Mouse (Mus musculus): ENCODE measurements around the gene Mbnl2.

Gene Mbnl2

DNA sequence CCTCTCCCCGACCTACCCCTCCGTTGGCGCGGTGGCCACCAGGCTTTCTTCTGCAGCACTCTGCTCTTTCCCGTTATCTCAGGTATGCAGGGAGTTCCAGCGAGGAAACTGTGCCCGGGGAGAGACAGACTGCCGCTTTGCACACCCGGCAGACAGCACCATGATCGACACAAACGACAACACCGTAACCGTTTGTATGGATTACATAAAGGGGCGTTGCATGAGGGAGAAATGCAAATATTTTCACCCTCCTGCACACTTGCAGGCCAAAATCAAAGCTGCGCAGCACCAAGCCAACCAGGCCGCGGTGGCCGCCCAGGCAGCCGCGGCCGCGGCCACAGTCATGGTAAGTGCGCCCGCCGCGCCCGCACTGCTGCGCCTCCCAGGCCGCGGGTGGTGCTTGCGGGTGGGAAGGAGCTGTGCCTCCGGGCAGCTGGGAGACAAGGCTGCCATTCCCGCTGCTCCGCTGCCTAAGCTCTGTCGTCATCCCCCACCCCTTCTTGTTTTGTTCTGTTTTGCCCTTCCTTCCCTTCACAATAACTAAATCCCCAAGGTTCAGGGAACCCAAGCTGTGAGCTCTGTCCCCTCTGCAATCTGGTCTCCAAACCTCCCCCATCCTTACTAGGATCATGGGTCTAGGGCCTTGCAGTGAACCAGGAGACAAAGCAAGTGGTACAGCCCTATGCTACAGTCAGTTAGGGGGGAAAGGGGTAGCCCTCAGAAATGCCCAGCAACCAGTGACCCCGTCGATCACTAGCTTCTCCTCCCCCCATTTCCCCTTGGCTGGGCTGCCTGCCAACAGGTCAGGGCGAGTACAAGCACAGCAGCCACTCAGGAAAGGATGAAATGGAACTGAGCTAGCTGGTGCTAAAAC lies 113.6 kb downstream of the Mbnl2 start:
- peak; percentile 54 for DNase-seq

DNA sequence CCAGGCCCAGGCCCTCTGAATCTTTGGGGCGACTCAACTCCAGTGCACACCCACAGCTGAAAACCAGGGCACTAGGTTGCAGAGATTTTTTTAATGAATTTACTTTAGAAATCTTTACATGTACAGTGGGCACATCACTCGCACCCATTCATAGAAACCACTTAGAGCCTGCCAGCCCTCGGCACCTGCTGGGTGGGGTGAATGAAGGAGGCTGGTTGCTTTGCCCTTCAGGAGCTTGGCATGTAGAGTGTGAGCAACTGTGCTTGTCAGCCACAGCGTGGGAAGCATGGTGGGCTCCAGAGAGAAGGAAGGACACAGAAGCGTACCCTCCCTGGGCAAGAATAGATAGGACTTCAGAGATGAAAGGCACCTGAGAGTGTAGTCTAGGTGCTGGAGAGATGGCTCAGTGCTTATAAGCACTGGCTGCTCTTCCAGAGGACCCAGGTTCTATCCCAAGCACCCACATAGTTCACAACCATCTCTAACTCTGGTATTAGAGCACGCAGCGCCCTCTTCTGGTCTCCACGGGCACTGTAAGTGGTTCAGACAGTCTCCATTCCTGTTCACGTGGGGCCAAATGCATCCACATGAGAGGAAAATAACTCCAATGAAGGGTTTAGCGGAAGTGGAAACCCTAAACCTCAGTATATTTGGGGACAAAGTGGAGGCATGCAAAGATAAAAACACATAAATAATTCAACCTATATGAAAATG lies 114.9 kb downstream of the Mbnl2 start:
- no peak for DNase-seq

DNA sequence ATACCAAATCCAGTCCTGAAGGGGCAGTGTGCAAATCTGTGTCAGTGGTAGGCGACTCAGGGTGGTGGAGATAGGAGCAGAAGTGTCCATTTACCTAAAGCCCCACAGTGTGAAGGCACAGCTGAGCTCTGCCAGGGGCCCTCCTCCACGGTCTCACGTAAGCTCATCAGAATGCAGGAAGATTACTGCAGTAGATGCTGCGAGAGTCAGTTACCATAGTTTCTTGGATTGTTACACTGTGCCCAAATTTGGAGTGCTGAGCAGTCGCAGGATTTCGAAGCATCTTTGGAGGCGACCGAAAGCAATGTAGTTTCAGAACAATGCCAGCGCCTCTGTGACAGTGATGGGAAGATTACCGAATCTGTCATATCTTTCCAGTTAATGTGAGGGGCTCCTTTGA lies 116.2 kb downstream of the Mbnl2 start:
- DNase-seq: no peak

DNA sequence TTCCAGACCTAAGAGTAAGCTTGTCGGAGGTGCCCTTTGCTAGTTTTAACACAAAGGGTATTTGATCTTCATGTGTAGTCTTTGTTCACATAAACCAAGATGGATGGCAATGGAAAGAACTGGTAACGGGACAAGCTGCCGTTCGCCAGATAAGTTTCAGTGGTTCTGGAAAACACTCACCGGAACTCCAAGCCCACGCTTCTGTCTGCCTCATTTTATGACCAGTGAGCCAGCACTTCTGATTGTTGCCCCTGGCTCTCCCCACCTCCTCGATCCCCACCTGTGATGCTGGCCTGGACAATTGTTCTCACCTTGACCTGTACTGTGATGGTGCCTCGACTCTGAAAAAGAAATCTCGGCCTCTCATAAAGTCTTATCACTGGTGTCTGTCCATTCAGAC lies 117.0 kb downstream of the Mbnl2 start:
- no peak for DNase-seq

GRCm38 (mm10) chr14:120393441-120393840 lies 118.0 kb downstream of the Mbnl2 start:
- no peak for DNase-seq

DNA sequence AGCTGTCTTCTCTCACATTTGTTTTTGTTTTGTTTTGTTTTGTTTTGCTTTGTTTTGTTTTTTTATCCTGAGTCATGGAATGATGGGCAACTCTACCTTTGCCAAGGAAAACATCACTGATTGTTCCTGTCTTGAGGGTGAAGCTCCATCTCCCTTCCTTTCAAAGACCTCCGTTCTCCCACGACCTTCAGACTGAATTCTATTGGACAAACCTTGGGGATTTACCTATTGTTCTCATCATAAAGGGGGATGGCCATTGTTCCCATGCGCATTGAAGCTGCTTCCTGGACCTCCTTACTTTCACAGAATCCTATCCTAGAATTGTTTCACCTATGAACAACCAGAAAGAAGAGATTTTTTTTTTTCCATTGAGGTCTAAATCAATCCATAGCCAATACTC lies 118.7 kb downstream of the Mbnl2 start:
- no peak for DNase-seq

DNA sequence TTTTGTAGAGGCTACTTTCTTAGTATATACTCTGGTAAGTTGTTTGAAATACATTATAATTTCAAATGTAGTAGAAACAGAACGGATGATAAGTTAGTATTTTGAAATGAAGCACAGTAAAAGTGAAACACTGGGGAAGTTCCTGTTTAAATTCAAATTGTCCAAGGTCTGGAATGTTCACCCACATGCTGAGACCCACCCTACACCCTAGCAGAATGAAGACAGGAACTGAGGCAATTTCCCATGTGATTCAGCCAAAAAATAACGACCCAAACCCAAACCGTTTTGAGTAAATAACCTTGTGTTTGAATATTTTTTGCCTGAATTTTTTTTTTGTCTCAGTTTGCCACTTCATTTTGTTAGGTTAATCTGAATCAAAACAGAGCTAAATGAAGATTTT lies 119.4 kb downstream of the Mbnl2 start:
- DNase-seq: no peak

DNA sequence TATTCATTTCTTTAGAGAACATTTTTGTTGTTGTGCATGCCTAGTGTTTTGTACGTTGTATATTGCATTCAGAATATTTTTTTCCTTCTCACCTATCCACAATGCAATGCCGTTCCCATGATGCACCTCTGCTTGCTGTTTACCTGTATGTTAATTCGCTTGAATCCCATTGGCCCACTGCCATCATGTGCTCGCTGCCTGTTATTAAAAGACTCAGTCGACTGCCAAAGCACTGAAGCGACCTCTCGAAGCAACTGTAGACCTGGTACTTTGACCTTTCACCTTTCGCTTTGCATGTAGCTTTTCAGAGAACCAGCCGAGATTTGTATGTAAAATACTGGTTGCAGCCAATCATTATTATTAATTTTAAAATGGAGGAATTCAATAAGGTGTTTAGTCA lies 120.0 kb downstream of the Mbnl2 start:
- DNase-seq: no peak

DNA sequence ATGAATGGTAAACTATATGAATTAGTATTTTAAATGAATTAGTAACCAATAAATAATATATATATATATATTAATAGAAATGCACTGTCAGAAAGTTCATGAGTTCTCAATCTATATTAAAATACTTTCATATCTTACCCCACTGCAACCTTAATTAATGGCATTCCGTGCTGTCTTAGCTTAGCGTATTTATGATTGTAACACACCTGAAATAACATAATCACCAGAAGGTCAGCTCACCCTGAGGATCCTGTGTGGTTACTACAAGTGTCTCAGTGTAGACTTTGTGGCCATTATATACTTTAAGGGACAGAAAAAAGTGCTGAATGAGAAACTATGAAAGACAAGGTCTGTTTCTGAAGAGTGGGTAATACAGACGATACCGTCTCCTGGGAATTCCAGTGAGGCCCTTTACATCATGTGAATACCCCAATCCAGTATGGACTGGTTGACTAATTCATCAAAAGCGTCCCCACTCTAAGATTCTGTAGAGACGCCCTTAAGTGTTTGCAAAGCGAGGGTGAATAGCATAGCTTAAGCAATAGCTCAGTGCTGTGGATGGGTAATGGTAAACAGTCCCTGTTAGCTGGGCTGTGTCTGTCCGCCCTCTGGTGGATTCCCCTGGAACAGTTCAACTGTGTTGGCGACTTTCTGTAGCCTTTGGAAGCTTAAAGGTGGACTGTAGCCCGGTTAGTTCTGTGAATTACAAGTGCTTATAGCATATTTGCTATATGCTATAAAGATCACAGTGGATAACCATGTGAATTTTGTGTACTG lies 122.6 kb downstream of the Mbnl2 start:
- peak; percentile 86 to 89 for DNase-seq

- no peak for DNase-seq
Measured at GRCm38 (mm10) chr14:120399614-120400013, 124.1 kb downstream of the Mbnl2 start.

GRCm38 (mm10) chr14:120401158-120401557 lies 125.7 kb downstream of the Mbnl2 start:
- no peak for DNase-seq

- DNase-seq: no peak
Measured at GRCm38 (mm10) chr14:120402715-120403114, 127.2 kb downstream of the Mbnl2 start.

- no peak for DNase-seq
Measured at GRCm38 (mm10) chr14:120404364-120404763, 128.9 kb downstream of the Mbnl2 start.

- no peak for DNase-seq
Measured at GRCm38 (mm10) chr14:120404811-120405582, 129.5 kb downstream of the Mbnl2 start.

GRCm38 (mm10) chr14:120405597-120405996 lies 130.1 kb downstream of the Mbnl2 start:
- DNase-seq: no peak

GRCm38 (mm10) chr14:120406271-120406670 lies 130.8 kb downstream of the Mbnl2 start:
- no peak for DNase-seq

- peak; percentile 56 to 66 for DNase-seq
Measured at GRCm38 (mm10) chr14:120406820-120407219, 131.4 kb downstream of the Mbnl2 start.

GRCm38 (mm10) chr14:120409854-120410253 lies 134.4 kb downstream of the Mbnl2 start:
- no peak for DNase-seq

DNA sequence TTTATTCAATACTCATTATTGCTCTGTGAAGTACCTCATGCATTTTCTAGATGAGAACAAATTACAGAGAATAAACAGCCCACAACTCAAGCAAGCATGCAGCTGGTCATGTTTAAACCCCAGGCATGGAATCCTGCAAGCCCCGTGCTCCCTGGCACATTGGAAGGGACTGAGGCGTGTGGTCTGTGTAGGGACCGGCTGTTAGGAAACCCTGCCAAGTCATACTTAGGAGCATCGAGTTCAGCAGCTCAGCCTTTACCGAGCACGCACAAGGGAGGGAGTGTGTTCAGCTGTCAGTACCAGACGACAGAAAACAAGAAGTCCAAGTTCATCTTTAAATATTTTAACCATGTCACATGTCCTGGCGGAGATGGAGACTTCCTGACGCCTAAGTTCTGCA lies 141.4 kb downstream of the Mbnl2 start:
- peak in 1 of 2 experiments; percentile 17 for DNase-seq

DNA sequence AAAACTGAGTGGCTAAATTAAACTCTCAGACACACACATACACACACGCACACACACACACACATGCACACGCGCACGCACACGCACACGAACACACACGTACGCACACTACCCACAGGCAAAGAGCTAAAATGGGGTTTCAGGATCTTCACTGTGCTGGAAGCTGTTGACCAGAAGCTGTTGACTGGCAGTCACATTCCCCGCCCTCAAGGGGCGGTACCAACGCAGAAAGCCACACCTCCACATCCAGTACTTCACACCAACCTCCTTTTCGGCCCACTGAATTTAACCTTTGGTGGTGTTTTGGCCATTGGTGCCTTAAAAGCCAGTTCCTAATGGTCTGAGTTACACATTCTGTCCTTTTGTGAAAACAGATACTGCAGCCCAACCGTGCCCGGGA lies 143.5 kb downstream of the Mbnl2 start:
- DNase-seq: peak; percentile 28 to 35

GRCm38 (mm10) chr14:120428497-120428896 lies 153.0 kb downstream of the Mbnl2 start:
- DNase-seq: no peak

- DNase-seq: peak; percentile 17 to 29
Measured at GRCm38 (mm10) chr14:120432773-120433172, 157.3 kb downstream of the Mbnl2 start.

All from kidney, postnatal 4 days (tissue).